Mouse (Mus musculus) gastrocnemius, postnatal 25 days (tissue): ENCODE data around the gene Spin1. TPM values are rescaled to one million over a fixed set of nuclear protein-coding genes. Genes with fewer than 3 reads are reported as not detected.

Experiments
- DNase-seq: peaks from one replicate; pipeline ENCODE4 v3.0.0; 2022
- total RNA-seq, 2 experiments: library from RNA; stranded (reverse); gene quantifications; 1 replicate in 1 of 2; 2 replicates in 1 of 2; pipeline ENCODE4 v1.2.3; 2021

The Spin1 gene
- total RNA-seq, 2 experiments from 2014 or later = 11.3 to 13.0 TPM

GRCm38 (mm10) chr13:51197699-51198098 lies 97.0 kb downstream of the Spin1 start:
- DNase-seq = peak; percentile 53

- DNase-seq = peak; percentile 60
Measured at GRCm38 (mm10) chr13:51198186-51198585, 97.5 kb downstream of the Spin1 start.

Other genes with a start within 250 kb of the Spin1 start
- not detected for gene Nxnl2, start 70.1 kb downstream of the Spin1 start, total RNA-seq